Mouse (Mus musculus): Measurements from ENCODE around the gene Pmpcb.

DNA sequence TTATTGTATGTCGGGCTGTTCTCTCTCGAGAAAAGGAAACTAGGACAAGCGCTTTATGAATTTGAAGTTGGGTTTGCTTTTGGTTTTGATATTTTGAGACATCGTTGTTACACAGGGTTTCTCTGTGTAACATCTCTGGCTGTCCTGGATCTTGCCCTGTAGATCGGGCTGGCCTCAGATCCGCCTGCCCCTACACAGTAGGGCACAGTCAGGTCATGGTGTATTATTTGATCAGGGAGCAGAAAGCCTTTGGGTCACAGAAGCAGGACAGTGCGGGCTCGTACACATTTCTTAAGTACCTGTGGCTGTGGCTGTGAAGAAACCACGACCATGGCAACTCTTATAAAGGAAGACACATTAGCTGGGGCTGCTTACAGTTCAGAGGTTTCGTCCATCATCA is 679 bp downstream of the Pmpcb start:
- TF ChIP-seq EP300 (IDR thresholded peaks at IDR 0.05; ENCODE audit: low read depth) (no peak), CTCF (IDR thresholded peaks at IDR 0.05; ENCODE audit: low read depth) (no peak)
